Mouse (Mus musculus): ENCODE measurements around the gene Pex3. TPM values are rescaled to one million over a fixed set of nuclear protein-coding genes. Genes with fewer than 3 reads are reported as not detected.

Gene Pex3
- polyA plus RNA-seq, 1 experiment, result 81.8 TPM

GRCm38 (mm10) chr10:13474568-13474955 is 78.4 kb downstream of the Pex3 start:
- Histone ChIP-seq H3K4me1 (ENCODE audit: control insufficient read depth, insufficient read depth, low read length) (peaks cover 8% of the 10 kb centered on the region), H3K27ac (ENCODE audit: control insufficient read depth, insufficient read depth, low read depth, low read length) (no peak overlapping the region), H3K36me3 (ENCODE audit: control insufficient read depth, insufficient read depth, low read length) (no peaks in the 10 kb centered on the region), H3K27me3 (ENCODE audit: control insufficient read depth, insufficient read depth, low read length) (peaks cover 2% of the 10 kb centered on the region; the same call in 1 of the 2 replicates), H3K4me3 (ENCODE audit: control insufficient read depth, low read depth, low read length) (no peak overlapping the region; the same call in 1 of the 2 replicates)
- TF ChIP-seq POLR2A (IDR thresholded peaks at IDR 0.05; ENCODE audit: control insufficient read depth, low read depth, low read length), result no peak
- TF ChIP-seq CTCF (IDR thresholded peaks at IDR 0.05; ENCODE audit: control insufficient read depth, insufficient read depth, insufficient replicate concordance, low read depth, low read length), result no peak

Other genes with a start within 250 kb of the Pex3 start
- gene Phactr2, start 78.7 kb downstream of the Pex3 start, polyA plus RNA-seq (2012; rRNA removed), result 3.2 and 3.5 TPM in 2 replicates
- 8.6 and 11.3 TPM in 2 replicates for gene Fuca2, start 53.6 kb downstream of the Pex3 start, polyA plus RNA-seq (2012; rRNA removed)
- 20.5 and 21.4 TPM in 2 replicates for gene Adat2, start 248 bp downstream of the Pex3 start, polyA plus RNA-seq (2012; rRNA removed)